Mouse (Mus musculus) liver, adult 2 months (tissue): ENCODE results near the gene BC037034.

Experiments used
- CTCF ChIP-seq: fragments of 200-500 bp; IDR thresholded peaks from 2 replicates; pipeline ENCODE4 v1.5.1; 2011; ENCODE audit warnings: low read depth, low read length, control low read depth
- POLR2A ChIP-seq: fragments of 200-500 bp; IDR thresholded peaks from 2 replicates; pipeline ENCODE4 v1.6.1; 2011; ENCODE audit warnings: low read length, control low read depth; ENCODE audit not compliant: insufficient read depth; ENCODE audit errors: extremely low read depth

DNA sequence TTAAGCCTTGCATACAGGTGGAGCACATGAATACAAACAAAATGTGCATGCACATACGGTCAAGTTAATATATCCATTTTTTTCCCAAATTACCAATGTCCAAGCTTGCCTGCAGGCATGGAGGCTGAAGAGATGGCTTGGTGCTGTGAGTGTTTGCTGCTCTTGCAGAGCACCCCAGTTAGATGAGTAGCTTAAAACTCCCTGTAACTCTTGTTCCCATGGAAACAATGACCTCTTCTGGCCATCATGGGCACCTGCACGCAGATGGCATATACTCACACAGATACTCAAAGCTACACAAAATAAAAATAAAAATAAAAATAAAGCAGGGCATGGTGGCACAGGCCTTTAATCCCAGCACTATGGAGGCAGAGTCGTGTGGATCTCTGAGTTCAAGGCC lies 10.8 kb downstream of the BC037034 start:
- TF ChIP-seq CTCF, result no peak
- no peak for TF ChIP-seq POLR2A
